Mouse (Mus musculus): ENCODE data around the gene Tmtc1. TPM values are rescaled to one million over a fixed set of nuclear protein-coding genes. Genes with fewer than 3 reads are reported as not detected.

Gene Tmtc1
- total RNA-seq, 2 experiments from 2014 or later, result 74.5 to 82.5 TPM

DNA sequence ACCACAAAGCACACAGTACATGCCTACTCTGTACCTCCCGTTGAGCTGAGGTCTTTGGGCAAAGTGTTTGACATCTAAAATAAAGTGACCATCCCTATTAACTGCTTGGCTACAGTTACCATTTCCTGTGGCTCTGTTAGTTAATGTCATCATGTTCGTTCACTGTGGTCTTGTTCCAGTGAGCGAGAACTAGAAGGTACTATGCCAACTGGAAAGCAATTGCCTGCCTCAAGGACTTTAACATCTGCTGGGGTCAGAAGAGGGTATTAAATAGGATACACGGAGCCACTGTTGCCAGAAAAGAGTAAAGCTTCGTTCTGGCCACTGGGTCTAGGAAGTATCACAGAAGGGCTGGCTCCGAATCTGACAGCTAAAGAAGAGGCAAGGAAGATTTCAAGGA is 23.8 kb downstream of the Tmtc1 start:
- DNase-seq, result no peak

DNA sequence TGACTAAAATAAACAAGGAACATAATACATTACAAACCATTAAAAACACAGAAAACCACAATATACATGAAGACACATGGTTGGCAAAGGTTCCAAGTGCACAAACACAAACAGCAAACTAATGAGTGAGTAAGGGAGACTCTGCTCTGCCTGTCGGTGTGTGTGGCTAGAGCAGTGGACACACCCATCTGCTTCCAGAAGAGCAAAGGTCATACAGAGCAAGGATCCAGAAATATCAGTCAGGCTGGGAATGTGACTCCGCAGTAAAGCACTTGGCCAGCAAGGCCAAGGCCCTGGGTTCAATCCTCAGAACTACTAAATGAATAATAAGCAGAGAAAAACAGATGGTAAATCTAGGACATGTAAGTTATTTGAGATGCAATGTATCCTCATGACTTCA is 27.6 kb downstream of the Tmtc1 start:
- DNase-seq, result no peak

DNA sequence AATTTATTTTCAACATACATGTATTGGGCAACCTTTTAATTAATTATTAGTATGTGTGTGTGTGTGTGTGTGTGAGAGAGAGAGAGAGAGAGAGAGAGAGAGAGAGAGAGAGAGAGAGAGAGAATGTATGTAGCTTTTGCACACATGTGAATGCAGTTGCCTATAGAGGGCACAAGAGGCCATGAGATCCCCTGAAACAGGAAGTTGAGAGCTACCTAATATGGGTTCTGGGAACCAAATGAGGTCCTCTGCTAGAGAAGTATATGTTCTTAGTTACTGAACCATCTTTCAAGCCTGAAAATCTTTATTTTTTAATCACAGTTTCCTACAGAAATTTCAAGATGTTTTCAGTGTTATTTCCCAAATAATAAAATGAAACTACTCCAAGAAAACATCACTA is 30.6 kb downstream of the Tmtc1 start:
- DNase-seq, result no peak

DNA sequence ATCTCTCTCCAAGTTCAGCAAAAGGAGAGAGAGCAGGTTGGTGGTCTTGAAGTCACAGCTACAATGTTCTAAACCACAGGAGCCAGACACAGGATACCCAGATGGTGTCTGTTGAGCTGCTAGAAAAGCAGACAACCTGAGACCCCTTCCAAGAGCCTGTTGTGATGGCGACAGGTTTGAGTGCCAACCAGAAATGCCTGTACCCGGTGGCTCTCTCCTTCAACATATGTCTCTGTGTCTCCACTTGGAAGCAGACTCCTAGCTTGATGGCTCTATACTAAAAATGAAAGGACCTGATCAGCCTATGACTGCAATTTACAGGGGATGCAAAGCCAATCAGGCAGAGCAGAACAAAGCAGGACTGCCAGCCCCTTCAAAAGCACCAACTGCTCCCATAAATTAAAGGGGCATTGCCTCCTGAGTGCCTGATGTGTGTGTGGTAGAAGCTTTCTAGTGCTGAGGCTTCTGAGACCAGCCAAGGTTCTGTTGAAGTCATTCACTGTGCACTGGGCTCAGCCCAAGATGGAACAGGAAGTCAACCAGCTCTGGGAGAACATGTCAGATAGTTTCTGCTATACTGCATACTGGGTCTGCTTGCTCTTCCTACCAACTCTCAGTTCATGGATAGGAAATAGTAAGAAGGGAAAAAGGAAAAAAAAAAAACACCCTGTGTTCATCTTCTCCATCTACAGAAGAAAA is 37.2 kb downstream of the Tmtc1 start:
- peak; percentile 43 to 48 for DNase-seq

DNA sequence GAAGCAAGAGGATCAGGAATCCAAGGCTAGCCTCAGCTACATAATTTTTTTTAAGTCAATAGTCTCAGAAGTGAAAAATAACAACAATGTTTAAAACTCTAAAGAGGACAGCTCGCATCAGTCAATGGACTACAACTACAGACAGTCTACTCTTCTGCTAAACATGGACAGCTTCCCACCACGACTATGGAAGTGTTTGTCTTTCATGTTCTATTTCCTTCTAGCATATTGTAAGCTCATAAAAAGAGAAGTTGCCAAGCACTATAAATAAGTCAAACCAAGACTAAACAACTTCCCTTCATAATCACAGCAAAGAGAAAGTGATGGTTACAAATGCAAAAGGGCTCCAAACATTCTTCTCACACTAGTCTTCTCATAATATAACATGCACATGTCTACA is 38.6 kb downstream of the Tmtc1 start:
- no peak for DNase-seq

DNA sequence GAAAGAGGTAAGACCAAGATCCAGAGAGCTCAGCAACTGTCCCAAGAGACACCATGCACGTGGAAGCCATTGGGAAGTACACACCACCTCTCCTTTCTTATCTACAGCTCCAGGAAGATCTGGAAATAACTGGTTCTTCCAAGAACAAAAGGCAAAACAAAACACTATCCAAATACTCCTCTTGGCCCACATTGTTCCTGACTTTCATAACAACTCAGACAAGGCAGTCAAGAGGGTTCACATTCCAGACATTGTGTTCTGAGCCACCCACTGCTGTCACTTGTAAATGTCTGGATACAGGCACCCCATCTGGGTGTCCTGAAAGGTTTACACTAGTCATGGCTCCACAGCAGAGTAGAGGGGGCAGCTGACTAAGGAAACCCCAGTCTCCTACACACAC is 39.7 kb downstream of the Tmtc1 start:
- peak; percentile 78 to 90 for DNase-seq

DNA sequence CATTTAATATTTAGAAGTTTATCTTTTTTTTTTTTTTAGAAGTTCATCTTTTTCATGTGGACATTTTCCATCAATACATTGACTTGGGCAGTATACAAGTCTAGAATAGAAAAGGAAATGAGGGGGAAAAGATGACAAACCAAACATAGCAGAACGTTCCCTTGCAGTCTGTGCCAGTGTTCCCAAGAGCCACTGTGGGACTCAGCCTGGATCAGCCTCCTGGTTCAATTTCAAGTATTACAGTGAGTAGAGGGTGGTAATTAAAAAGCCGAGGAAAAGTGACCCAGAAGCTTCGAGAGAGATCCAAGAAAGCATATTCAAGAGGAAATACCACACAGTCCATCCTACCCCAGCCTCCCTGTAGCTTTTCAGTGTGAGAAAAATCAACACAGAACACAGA is 40.4 kb downstream of the Tmtc1 start:
- DNase-seq, result peak; percentile 39 to 49

DNA sequence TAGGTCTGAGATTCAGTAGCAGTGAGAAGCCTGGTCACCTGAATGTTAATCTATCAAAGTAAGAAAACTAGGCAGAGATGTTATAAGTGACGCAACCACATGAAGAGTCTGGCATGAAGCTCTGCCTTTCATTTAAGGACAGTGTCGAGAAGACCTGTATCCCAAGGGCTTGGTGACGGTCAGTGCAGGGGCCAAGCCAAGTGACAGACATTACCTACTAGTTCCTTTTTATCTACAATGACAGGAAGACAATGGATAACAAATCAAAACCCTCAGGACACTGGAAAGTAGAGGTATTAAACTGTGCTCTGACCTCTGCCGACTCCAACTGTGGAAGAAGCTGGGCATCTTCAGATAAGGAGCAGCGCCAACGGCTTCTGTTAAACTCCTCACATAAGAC is 43.2 kb downstream of the Tmtc1 start:
- DNase-seq, result no peak

DNA sequence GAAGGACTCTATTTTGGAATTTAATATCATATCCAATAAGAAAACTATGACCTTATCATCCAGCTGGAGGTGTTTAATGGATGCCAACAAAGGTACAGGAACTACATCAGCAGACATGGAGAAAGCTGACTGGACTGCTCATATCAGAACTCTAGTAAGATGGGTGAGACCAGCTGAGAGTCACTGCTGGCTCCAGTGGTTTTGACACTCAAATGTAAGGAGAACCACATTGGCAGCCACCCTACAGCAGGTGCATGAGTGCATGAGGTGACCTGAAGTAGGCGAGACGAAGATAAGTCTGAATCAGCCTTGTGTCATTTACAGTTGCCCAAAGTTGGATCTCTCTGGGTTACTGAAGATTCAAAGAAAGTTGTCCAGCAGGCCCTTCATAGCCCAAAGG is 44.6 kb downstream of the Tmtc1 start:
- no peak for DNase-seq

DNA sequence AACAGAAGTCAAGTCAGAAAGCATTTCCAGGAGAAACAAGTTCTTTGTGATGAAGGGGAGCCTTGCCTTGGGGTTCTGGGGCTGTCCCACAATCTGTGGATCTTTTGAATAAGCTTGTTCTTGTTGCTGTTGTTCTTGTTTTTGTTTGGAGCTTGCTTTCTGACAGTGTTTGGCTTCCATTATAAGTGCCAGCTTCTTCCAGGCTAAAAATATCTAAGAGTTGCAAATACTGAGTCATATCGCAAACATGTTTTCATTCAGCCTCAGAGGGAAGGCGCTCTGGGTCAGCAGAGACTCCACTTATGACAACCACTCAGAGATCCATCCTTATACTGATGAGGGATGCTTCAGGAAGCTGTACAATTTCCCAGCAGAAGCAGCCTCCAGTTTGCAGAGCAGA is 45.3 kb downstream of the Tmtc1 start:
- DNase-seq, result peak in 1 of 2 experiments; percentile 48

DNA sequence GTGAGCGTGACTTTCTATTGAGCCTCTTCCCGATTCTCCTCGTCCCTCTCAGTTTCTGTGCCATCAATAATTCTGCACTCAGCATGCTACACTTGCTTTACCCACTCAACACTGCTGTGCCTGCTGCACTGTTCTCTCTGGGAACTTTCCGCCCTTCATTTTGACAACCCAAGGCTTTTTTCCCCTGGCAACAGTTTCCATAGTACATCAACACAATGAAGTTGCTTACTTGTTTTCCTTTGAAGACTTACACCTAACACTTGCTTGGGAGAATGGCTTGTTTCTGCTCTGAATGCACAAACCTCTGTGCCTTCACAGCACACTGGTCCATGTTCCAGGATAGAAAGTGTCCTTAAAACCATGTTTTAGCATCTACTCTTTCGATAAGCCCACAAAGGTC is 46.9 kb downstream of the Tmtc1 start:
- DNase-seq, result no peak

DNA sequence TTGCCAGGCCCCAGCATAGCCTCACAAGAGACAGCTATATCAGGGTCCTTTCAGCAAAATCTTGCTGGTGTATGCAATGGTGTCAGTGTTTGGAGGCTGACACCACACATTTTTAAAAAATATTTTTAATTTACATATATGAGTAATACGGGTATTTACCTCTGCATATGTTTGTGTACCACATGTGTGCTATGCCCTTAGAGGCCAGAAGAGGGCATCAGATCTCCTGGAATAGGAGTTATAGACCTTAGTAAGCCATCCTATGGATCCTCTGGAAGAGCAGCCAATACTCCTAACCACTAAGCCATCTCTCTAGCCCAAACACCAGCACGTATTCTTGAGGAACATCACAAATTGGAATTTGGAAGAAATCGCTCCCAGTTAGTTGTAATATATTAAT is 48.9 kb downstream of the Tmtc1 start:
- peak in 1 of 2 experiments; percentile 17 for DNase-seq

DNA sequence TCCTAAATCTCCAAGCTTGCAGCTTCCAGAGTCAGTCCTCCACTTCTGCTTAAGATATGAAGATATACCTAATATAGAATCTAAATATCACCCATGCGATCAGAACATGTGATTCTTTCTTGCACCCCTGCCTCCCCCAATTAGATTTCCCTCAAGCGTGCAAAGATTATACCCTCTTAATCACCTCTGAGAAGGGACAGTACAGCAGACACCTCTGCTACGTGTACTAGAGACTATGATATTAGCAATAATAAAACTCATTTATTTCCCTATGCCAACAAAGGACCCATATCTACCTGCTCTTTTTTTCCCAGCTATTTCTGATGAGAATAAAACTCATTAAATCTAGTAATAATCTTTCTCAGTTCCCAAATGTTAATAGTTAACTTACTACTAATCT is 49.9 kb downstream of the Tmtc1 start:
- no peak for DNase-seq

DNA sequence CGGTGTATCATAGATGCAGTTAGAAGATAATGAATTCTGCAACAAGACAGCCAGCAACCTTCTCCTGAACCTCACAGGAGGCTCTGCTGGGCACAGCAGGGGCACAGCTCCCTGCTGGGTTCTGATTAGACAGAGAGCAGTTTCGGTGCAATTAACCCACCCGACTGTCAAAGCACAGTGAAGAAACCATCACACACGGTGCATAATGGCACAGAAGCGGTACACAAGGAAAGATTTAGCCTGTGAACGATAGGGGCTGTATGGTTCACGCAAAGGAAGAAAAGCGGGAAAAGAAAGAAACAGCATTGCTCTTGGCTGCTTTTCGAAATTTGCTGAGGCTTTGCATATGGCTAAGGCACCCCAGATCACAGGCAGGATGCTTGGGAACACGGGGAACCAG is 52.0 kb downstream of the Tmtc1 start:
- DNase-seq, result no peak

DNA sequence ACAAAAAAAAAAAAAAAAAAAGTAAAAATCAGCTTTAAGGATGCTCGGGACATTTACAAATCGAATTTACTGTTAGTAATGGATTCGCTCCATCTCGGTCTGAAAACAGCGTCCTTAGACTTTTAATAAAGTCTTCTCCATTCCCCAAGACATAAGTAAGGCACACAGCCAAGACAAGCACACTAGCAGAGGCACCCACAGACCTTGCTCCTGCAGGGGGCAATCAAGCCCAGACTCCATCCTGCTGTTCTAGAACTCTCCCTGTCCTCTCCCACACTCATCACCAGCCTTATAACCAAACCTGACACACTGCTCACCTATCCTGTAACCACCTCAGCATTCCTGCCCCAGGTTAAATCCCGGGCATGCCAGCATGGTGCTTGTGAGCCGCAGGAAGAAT is 52.9 kb downstream of the Tmtc1 start:
- peak; percentile 60 to 65 for DNase-seq

DNA sequence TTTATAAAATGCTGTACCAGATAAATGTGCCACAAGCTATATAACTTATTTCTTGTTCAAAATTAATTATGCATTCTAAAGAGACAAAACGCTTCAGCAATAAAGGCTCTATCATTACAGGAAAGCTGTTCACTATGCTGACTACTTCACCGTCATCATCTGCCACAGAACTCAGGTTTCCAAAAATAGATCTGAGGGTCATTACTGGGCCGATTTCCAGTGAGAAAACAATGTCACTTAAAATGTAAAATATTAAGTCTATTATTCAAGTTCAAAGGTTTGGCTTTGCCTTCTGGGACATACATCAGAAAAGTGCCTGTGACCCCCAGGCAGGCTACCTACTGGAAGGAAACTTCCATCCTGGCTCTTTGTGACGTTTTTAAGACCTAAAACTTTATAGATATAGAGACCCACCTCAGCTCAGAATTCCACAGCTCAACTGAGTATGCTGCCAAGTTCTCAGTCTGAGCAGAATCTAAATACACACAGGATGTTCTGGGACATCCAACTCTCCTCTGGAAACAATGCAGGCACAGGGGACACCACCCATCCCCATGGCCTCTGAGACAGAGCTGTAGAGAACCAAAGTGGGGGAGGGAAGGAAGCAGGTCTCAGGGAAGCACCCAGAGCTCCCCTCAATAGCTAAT is 53.4 kb downstream of the Tmtc1 start:
- peak; percentile 71 to 90 for DNase-seq

DNA sequence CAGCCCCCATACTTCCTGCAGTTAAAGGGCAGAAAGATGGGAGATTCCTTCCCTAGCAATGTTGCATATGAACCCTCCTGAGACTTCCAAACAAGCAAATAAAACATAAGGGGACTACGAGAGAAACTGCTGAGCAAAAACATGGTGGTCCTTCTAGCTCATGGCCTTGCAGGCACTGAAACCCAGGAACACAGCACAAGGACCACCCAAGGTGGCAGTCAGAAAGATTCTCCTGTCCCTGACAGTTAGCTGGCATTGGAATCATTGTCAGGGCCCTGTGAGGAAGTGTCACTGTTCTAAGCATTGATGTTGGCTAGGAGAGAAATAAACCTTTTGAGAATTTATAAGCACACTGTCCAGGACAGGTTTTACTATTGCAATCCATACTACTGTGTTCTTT is 56.2 kb downstream of the Tmtc1 start:
- no peak for DNase-seq

DNA sequence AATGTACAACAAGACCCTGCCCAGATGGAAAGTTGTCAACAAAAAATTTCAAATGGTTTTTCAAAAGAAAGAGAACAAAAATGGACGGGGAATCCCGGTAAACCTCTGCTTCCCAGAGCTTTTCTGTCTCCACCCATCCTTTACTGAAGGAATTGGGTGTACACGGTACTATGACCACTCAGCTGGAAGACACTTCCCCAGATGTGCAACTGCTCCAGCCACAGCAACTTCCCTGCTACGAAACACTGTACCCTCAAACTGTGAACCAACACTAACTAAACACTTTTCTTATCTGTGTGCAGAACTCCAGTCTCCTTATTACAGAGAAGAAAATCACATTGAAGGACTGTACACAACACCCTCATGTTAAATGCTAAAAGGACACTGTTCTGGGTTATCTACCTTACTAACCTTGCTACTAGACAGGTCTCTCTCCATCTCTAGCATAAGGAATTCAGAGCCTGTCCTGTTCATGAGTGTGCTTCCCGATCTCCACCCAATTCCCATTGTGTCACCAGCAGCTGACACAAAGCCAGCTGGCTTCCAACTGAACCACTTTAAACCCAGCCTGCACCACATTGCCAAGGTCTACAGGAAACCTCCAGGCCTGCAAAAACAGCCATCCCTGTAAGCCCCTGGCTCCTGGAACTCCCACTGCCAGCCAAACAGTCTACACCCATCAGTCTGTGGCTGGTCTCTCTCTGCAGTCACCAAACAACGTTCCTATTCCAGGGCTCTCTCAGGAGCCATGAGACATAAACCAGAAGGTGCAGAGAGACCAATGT is 59.9 kb downstream of the Tmtc1 start:
- DNase-seq, result peak; percentile 90 to 94

DNA sequence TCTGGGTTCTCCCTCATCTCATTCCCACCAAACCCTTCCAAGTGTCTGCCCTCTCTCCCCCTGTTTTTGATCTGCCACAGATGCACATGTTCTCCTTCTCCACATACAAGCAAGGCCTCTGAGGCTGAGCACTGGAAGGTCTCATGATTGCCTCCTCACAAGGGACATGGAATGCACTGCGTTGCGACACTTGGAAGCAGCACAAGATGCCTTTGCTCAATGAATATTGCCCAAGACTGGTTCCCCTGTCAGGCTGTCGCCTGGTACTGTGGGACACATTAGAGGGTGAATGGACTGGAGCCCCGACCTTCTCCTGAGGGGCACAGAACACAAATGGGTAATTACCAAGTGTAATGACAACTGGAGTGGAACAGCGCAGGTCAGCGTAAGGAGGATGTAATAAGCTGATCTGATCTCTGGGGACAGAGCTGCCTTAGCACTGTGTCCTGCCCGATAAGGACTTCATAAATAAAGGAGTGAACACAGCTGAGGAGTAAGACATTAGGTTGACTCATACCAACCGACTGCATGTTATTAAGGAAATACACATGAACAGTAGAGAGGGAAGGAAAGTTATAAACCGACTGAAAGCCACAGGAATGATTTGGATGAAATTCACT is 62.9 kb downstream of the Tmtc1 start:
- DNase-seq, result peak; percentile 75 to 76

DNA sequence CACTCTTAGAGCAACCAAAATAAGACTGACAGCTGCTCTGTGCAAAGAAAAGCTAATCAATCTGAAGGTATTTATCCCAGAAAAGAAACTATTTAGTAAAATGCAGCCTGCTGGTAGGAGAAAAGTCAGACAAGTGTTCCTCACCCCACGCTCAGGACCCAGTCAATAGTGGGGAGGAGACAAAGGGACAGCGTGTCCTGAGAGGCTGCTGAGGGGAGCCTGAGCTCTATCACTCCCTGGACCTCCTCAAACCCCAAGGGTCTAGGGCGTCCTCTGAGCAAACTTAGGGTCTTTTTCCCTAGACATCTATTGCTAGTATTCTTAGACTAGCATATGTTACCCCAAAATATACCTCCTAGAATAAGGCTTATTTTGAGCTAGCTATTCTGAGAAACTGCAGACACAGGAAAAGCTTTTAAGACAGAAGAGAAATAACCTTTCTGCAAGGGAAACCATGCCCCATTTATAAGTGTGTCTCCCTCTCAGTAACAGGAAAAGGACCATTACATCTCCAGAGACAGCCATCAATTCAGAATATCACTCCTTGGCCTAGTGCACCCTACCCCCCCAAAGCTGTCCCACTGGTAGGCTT is 68.5 kb downstream of the Tmtc1 start:
- DNase-seq, result no peak

DNA sequence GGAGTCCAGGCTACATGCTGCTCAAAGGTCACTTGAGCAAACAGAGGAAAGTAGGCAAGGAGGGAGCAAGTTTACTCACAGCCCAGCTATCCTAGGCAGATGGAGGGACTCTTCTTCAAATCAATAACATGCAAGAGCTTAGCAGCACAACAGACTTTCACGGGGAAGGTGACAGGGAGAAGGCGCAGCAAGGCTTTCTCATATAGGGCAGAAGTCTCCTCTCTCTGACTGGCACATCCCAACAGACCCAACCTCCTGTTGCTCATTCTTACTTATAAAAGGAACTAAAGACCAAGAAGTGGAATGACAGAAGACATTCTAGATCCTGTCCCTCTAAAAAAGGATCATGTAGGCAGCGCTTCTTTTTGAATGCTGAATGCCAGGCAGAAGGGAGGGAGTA is 69.2 kb downstream of the Tmtc1 start:
- DNase-seq, result no peak

DNA sequence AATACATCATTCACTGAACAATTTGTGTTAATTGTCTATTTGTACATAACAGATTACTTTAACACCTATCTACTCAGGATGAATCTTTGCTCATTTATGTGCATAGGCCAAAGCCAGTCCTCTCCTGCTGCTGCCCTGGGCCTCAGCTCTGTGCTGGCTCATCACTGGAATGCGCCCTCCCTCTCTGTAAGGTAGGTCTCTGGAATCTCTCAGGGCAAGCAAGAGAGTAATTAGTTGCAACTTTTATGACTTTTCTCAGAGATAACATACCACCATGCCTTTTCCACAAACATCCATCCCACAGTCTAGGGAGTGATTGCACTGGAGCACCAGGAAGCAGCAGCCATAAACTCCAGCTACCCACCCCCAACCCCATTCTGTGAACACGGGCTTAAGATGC is 70.7 kb downstream of the Tmtc1 start:
- no peak for DNase-seq

DNA sequence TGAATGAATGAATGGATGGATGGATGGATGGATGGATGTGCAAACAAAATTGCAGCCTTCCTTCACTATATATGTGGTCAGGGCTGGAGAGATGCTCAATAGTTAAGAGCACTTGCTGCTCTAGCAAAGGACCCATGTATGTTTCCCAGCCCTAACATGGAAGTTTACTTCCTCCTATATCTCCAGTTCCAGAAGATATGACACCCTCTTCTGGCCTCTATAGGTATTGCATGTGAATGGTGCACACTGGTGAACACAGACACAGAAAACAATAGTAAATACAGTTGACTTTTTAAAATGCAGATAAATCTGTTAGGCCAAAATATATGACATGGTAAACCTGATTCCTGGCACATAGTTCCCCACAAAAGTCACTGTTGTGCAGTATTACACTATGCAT is 73.0 kb downstream of the Tmtc1 start:
- no peak for DNase-seq
